Mouse (Mus musculus): Measurements from ENCODE around the gene Bckdhb. TPM values are rescaled to one million over a fixed set of nuclear protein-coding genes. Genes with fewer than 3 reads are reported as not detected.
"Not testable (repeated sequence)": the region's sequence is repeated elsewhere in the genome, so short reads cannot be mapped to it uniquely, and the experiment has no call there.

The Bckdhb gene
- polyA plus RNA-seq, 1 experiment from 2014 or later: 66.3 TPM

GRCm38 (mm10) chr9:83973467-83973866 lies 48.5 kb downstream of the Bckdhb start:
- ATAC-seq (ENCODE audit: insufficient number of reproducible peaks, low FRiP score, low TSS enrichment, low read depth): no peak
- Histone ChIP-seq H3K27ac (replicated peaks; ENCODE audit: low read depth, low read length) (no peak overlapping the region), H3K36me3 (ENCODE audit: control insufficient read depth, insufficient read depth, low read length) (no peaks in the 10 kb centered on the region), H3K4me2 (ENCODE audit: low read depth, severe bottlenecking) (no peak overlapping the region), H3K4me3 (ENCODE audit: low read depth, low read length) (no peak overlapping the region), H3K27me3 (ENCODE audit: control insufficient read depth, insufficient read depth, low read length) (no peaks in the 10 kb centered on the region), H3K9me3 (ENCODE audit: control insufficient read depth, low read length) (no peaks in the 10 kb centered on the region), H3K9ac (ENCODE audit: low read length) (no peak overlapping the region), H3K4me1 (ENCODE audit: control insufficient read depth, insufficient read depth, low read length) (no peaks in the 10 kb centered on the region)
- DNase-seq (ENCODE audit: low spot score): no peak
- 90% methylated on average over 2 of the region's 2 CpGs for WGBS

DNA sequence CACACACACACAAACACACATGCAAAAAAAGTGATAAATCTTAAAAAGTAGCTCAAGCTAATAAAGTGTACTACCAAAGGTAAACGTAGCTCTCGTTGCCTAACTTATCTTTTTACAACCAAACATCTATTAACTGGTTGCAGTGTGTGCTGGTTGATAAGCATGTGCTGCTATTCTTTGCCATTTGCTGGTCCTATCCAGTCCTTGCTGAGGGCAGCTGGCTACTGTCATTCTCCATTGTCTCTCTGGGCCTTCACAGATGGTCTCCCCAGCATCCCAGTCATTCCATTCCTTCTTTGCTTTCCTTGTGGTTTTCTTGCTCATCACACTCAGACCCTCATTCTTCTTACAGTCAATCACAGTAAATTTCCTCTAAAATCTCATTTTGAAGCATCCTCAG lies 50.9 kb downstream of the Bckdhb start:
- DNase-seq (ENCODE audit: low spot score): no peak
- Histone ChIP-seq H3K27me3 (ENCODE audit: control insufficient read depth, insufficient read depth, low read length) (no peaks in the 10 kb centered on the region), H3K4me1 (ENCODE audit: control insufficient read depth, insufficient read depth, low read length) (no peaks in the 10 kb centered on the region), H3K4me2 (ENCODE audit: low read depth, severe bottlenecking) (no peak overlapping the region), H3K36me3 (ENCODE audit: control insufficient read depth, insufficient read depth, low read length) (no peaks in the 10 kb centered on the region), H3K4me3 (ENCODE audit: low read depth, low read length) (no peak overlapping the region), H3K9me3 (ENCODE audit: control insufficient read depth, low read length) (no peaks in the 10 kb centered on the region), H3K27ac (replicated peaks; ENCODE audit: low read depth, low read length) (no peak overlapping the region), H3K9ac (ENCODE audit: low read length) (no peak overlapping the region)
- ATAC-seq (ENCODE audit: insufficient number of reproducible peaks, low FRiP score, low TSS enrichment, low read depth): no peak
- 78% methylated on average over 2 of the region's 2 CpGs for WGBS

- no peak overlapping the region for H3K4me2 ChIP-seq (ENCODE audit: low read depth, severe bottlenecking)
- no peak for ATAC-seq (ENCODE audit: insufficient number of reproducible peaks, low FRiP score, low TSS enrichment, low read depth)
- H3K4me1 ChIP-seq (ENCODE audit: control insufficient read depth, insufficient read depth, low read length): no peaks in the 10 kb centered on the region
- DNase-seq (ENCODE audit: low spot score): no peak
- no peak overlapping the region for H3K4me3 ChIP-seq (ENCODE audit: low read depth, low read length)
- no peaks in the 10 kb centered on the region for H3K9me3 ChIP-seq (ENCODE audit: control insufficient read depth, low read length)
- 80% methylated on average over 7 of the region's 7 CpGs for WGBS
- no peak overlapping the region for H3K27ac ChIP-seq (replicated peaks; ENCODE audit: low read depth, low read length)
- no peaks in the 10 kb centered on the region for H3K27me3 ChIP-seq (ENCODE audit: control insufficient read depth, insufficient read depth, low read length)
- H3K36me3 ChIP-seq (ENCODE audit: control insufficient read depth, insufficient read depth, low read length): no peaks in the 10 kb centered on the region
- no peak overlapping the region for H3K9ac ChIP-seq (ENCODE audit: low read length)
Observed at GRCm38 (mm10) chr9:83981234-83981633, 56.3 kb downstream of the Bckdhb start.

DNA sequence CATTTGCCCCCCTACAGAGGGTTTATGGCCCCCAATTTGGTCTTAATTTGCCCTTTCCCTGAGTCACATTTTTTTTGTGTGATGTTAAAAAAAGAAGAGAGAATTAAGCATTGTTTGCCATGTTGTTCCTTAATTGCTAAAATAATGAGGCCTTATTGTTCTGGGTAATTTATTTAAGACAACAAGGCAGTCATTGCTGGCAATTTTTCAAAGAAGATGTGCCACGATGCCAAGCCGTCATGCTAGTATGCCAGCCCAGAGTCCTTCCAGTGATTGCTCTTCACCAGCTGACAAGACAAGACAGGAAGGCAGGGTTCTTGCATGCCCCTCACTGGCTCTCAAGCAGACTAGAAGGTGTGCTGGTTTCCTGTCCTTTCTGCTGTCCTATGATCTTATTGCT lies 84.0 kb downstream of the Bckdhb start:
- H3K27me3 ChIP-seq (ENCODE audit: control insufficient read depth, insufficient read depth, low read length): no peaks in the 10 kb centered on the region
- no peaks in the 10 kb centered on the region for H3K9me3 ChIP-seq (ENCODE audit: control insufficient read depth, low read length)
- no peak overlapping the region for H3K9ac ChIP-seq (ENCODE audit: low read length)
- 88% methylated on average over 2 of the region's 2 CpGs for WGBS
- ATAC-seq (ENCODE audit: insufficient number of reproducible peaks, low FRiP score, low TSS enrichment, low read depth) (no peak), DNase-seq (ENCODE audit: low spot score) (no peak)
- no peak overlapping the region for H3K4me2 ChIP-seq (ENCODE audit: low read depth, severe bottlenecking)
- no peak overlapping the region for H3K27ac ChIP-seq (replicated peaks; ENCODE audit: low read depth, low read length)
- H3K4me1 ChIP-seq (ENCODE audit: control insufficient read depth, insufficient read depth, low read length): no peaks in the 10 kb centered on the region
- no peak overlapping the region for H3K4me3 ChIP-seq (ENCODE audit: low read depth, low read length)
- H3K36me3 ChIP-seq (ENCODE audit: control insufficient read depth, insufficient read depth, low read length): no peaks in the 10 kb centered on the region

DNA sequence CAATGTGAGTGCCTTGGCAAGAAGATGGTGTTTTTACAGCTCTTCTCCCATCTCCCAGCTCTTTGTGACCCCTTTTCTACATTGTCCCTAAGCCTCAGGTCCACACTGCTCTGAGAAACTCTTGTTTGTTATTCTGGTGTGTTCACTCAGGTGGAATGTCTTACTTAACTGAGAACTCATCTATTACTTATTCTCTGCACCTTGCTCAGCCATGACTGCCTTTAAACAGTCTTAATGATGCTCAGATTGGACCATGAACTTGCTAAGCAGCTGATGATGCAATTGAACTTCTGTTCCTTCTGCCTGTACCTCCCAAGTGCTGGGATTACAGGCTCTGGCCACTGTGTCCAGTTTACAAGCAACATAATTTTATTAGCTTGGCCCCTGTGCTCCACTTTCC lies 86.2 kb downstream of the Bckdhb start:
- Histone ChIP-seq H3K9ac (ENCODE audit: low read length) (no peak overlapping the region), H3K36me3 (ENCODE audit: control insufficient read depth, insufficient read depth, low read length) (no peaks in the 10 kb centered on the region), H3K4me3 (ENCODE audit: low read depth, low read length) (no peak overlapping the region), H3K4me1 (ENCODE audit: control insufficient read depth, insufficient read depth, low read length) (no peaks in the 10 kb centered on the region), H3K27me3 (ENCODE audit: control insufficient read depth, insufficient read depth, low read length) (no peaks in the 10 kb centered on the region), H3K27ac (replicated peaks; ENCODE audit: low read depth, low read length) (no peak overlapping the region), H3K4me2 (ENCODE audit: low read depth, severe bottlenecking) (no peak overlapping the region), H3K9me3 (ENCODE audit: control insufficient read depth, low read length) (no peaks in the 10 kb centered on the region)
- DNase-seq (ENCODE audit: low spot score) (no peak), ATAC-seq (ENCODE audit: insufficient number of reproducible peaks, low FRiP score, low TSS enrichment, low read depth) (no peak)

DNA sequence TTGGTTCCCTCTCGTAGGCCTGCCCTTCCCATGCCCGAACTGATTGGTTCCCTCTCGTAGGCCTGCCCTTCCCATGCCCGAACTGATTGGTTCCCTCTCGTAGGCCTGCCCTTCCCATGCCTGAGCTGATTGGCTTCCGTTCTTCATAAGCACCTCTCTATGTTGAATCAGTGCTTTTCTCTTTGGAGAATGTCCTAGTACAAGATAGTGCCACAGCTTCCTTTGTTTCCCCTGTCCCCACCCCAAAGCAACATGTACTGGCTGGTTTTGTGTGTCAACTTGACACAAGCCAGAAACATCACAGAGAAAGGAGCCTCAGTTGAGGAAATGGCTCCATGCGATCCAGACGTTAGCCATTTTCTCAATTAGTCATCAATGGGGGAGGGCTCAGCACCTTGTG lies 93.2 kb downstream of the Bckdhb start:
- H3K27ac ChIP-seq (replicated peaks; ENCODE audit: low read depth, low read length); H3K4me2 ChIP-seq (ENCODE audit: low read depth, severe bottlenecking); ATAC-seq (ENCODE audit: insufficient number of reproducible peaks, low FRiP score, low TSS enrichment, low read depth); H3K4me3 ChIP-seq (ENCODE audit: low read depth, low read length); H3K9me3 ChIP-seq (ENCODE audit: control insufficient read depth, low read length); H3K4me1 ChIP-seq (ENCODE audit: control insufficient read depth, insufficient read depth, low read length); DNase-seq (ENCODE audit: low spot score); H3K9ac ChIP-seq (ENCODE audit: low read length); H3K36me3 ChIP-seq (ENCODE audit: control insufficient read depth, insufficient read depth, low read length); H3K27me3 ChIP-seq (ENCODE audit: control insufficient read depth, insufficient read depth, low read length): not testable (repeated sequence)
- WGBS: 88% methylated on average over 8 of the region's 8 CpGs

GRCm38 (mm10) chr9:84019627-84020026 lies 94.7 kb downstream of the Bckdhb start:
- no peak for ATAC-seq (ENCODE audit: insufficient number of reproducible peaks, low FRiP score, low TSS enrichment, low read depth)

DNA sequence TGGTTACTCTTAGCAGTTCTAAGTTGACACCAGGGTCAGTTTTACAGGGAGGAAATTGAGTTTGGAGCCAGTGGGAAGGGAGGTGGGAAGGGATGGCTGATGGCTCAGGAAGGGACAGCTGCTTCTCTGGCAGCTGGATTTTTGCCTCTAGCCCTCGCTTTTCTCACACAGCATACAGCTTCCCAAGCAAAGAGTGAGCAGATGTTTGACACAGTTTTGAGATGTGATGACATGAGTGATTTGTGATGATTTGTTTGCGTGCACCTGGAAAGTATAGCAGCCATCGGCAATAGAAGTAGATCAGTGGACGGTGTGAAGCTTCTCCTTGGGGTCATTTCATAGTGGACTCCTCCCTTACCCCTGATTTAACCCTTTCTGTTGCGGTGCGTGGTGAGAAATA lies 96.2 kb downstream of the Bckdhb start:
- DNase-seq (ENCODE audit: low spot score): no peak
- ATAC-seq (ENCODE audit: insufficient number of reproducible peaks, low FRiP score, low TSS enrichment, low read depth): no peak
- Histone ChIP-seq H3K27ac (replicated peaks; ENCODE audit: low read depth, low read length) (no peak overlapping the region), H3K4me3 (ENCODE audit: low read depth, low read length) (no peak overlapping the region), H3K4me1 (ENCODE audit: control insufficient read depth, insufficient read depth, low read length) (no peaks in the 10 kb centered on the region), H3K4me2 (ENCODE audit: low read depth, severe bottlenecking) (no peak overlapping the region), H3K9ac (ENCODE audit: low read length) (no peak overlapping the region), H3K36me3 (ENCODE audit: control insufficient read depth, insufficient read depth, low read length) (no peaks in the 10 kb centered on the region), H3K9me3 (ENCODE audit: control insufficient read depth, low read length) (no peaks in the 10 kb centered on the region), H3K27me3 (ENCODE audit: control insufficient read depth, insufficient read depth, low read length) (no peaks in the 10 kb centered on the region)
- 65% methylated on average over 6 of the region's 6 CpGs for WGBS

More at GRCm38 (mm10) chr9:84019627-84020026, 94.7 kb downstream of the Bckdhb start:
- H3K4me2 ChIP-seq (ENCODE audit: low read depth, severe bottlenecking): no peak overlapping the region
- H3K4me3 ChIP-seq (ENCODE audit: low read depth, low read length): no peak overlapping the region
- H3K4me1 ChIP-seq (ENCODE audit: control insufficient read depth, insufficient read depth, low read length): no peaks in the 10 kb centered on the region
- no peaks in the 10 kb centered on the region for H3K9me3 ChIP-seq (ENCODE audit: control insufficient read depth, low read length)
- no peak for DNase-seq (ENCODE audit: low spot score)
- no peaks in the 10 kb centered on the region for H3K36me3 ChIP-seq (ENCODE audit: control insufficient read depth, insufficient read depth, low read length)
- no peak overlapping the region for H3K27ac ChIP-seq (replicated peaks; ENCODE audit: low read depth, low read length)
- WGBS: 81% methylated on average over 2 of the region's 2 CpGs
- no peaks in the 10 kb centered on the region for H3K27me3 ChIP-seq (ENCODE audit: control insufficient read depth, insufficient read depth, low read length)
- no peak overlapping the region for H3K9ac ChIP-seq (ENCODE audit: low read length)

GRCm38 (mm10) chr9:84028120-84028519 lies 103.2 kb downstream of the Bckdhb start:
- H3K4me1 ChIP-seq (ENCODE audit: control insufficient read depth, insufficient read depth, low read length): no peaks in the 10 kb centered on the region
- WGBS: 92% methylated on average over 2 of the region's 2 CpGs
- H3K36me3 ChIP-seq (ENCODE audit: control insufficient read depth, insufficient read depth, low read length): no peaks in the 10 kb centered on the region

More at GRCm38 (mm10) chr9:84028120-84028519, 103.2 kb downstream of the Bckdhb start:
- Histone ChIP-seq H3K9me3 (ENCODE audit: control insufficient read depth, low read length) (no peaks in the 10 kb centered on the region), H3K27me3 (ENCODE audit: control insufficient read depth, insufficient read depth, low read length) (no peaks in the 10 kb centered on the region), H3K27ac (replicated peaks; ENCODE audit: low read depth, low read length) (no peak overlapping the region), H3K4me3 (ENCODE audit: low read depth, low read length) (no peak overlapping the region), H3K9ac (ENCODE audit: low read length) (no peak overlapping the region), H3K4me2 (ENCODE audit: low read depth, severe bottlenecking) (no peak overlapping the region)
- no peak for DNase-seq (ENCODE audit: low spot score)
- ATAC-seq (ENCODE audit: insufficient number of reproducible peaks, low FRiP score, low TSS enrichment, low read depth): no peak

All from limb, embryonic 11.5 days (tissue).